Mouse (Mus musculus) 3134 (cell line): Measurements from ENCODE around the gene Rhoj.
A peak's percentile ranks its signal among the peaks of the same experiment; 100 is the strongest.
"Not testable (repeated sequence)": the region's sequence is repeated elsewhere in the genome, so short reads cannot be mapped to it uniquely, and the experiment has no call there.

Experiments used
- DNase-seq: peaks from one replicate; pipeline ENCODE4 v3.0.0-alpha.2; 2011; ENCODE audit warnings: low spot score; ENCODE audit not compliant: insufficient read length; ENCODE audit errors: extremely low read depth

Rhoj gene

DNA sequence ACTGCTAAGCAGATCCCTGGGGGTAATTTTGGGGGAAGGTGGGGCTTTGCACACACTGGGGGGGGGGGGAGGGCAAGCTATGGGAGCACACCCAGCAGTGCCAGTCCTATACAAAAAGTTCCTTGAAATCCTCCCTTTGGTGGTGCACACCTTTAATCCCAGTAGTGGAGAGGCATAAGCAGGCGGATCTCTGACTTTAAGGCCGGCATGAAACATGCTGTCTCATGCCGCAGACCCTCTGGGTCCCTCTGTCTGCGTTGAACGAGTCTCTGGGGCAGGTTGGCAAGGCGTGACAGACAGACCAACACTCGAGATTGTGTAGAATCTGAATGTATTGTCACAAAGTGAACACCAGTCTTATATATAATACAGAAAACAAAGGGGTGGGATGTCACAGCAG is 40.4 kb downstream of the Rhoj start:
- no peak for DNase-seq

DNA sequence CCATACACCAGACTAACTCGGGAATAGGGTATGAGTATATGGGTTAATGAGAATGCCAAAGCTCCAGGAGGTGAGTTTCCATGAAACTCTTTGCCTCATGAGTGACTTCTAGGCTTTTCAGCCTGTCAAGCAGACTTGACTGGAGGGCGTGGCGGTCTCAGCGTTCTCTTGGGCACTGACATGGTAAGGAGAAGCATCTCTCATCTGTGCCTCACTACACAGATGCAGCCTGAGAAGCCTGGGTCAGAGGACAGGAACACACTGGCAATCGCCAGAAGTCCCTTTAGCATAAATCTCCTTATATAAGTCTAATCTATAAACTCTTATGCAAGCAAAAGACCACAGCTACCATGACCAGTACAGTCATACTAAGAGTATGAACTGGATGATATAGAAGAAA is 41.4 kb downstream of the Rhoj start:
- DNase-seq = not testable (repeated sequence)

DNA sequence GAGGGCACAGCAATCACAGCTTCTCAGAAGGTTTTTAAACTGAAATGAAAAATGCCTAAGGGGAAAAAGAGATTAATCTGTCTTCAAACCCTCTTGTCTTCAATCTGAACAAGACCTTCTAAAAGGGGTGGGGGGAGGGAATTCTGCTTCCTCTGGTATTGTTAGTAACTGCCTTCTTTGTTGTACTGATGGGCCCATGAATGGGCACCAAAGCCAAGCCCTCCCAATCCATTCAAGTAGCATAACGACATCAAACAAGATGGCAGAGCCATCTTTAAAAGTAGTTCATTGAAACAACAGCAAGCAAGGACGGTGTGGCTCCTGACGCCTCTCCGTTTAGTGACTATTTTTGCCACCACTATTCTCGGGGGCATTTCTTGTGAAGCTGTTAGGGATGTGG is 42.6 kb downstream of the Rhoj start:
- no peak for DNase-seq

DNA sequence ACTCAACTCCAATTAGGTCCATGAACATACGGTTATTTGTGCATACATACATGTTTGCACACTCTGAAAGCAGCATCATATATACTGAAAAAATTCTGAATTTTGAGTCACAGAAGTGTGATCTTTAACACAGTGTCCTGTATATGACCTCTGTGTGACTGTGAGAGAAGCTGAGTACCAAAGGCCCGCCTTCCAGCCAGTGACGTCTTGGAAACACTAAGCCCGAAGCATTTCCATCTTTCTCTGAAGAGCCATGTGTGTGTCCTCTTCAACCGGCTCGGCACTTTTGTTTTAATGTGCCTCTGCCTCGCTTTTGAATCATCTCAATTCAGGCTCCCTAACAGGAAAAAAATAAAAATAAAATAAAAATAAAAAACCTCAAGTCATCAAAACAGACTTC is 43.7 kb downstream of the Rhoj start:
- DNase-seq = no peak

- DNase-seq = no peak
These were observed 44.3 kb downstream of the Rhoj start for GRCm38 (mm10) chr12:75352410-75352809.

DNA sequence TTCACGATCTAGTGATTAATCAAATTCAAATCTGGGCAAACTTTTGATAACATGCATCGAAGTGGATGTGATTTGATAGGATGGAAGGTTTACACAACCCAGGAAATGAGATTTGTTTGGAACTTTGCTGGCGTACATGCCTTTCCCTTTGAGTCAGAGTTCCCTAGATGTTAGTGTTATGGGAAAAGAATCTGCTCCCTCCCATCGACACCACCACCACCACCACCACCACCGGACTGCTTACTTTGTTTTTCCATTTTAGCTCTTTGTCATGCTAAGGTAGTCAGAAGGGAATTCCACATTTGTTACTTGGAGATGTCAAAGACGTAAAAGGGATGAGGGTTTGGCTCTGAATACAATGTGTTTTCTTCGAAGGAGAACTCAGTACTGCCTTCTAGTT is 46.2 kb downstream of the Rhoj start:
- DNase-seq = no peak

DNA sequence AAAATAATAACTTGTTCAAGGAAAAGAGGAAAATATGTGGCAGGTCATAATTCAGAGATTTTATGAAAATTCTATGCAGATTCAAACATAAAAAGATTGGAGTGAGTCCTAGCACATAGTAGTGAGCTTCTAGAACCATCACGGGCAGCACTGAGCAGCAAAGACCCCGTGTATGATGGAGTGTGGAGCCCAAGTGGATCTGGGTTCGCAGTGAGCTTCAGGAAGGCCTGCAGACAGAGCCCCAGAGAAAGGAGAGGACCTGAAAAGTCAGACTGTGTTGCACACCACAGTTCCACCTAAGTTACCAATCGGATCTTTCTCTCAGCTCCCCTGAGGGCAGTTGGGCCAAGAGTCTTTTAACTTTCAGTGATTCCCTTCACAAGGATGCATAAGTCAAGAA is 49.7 kb downstream of the Rhoj start:
- DNase-seq = no peak

DNA sequence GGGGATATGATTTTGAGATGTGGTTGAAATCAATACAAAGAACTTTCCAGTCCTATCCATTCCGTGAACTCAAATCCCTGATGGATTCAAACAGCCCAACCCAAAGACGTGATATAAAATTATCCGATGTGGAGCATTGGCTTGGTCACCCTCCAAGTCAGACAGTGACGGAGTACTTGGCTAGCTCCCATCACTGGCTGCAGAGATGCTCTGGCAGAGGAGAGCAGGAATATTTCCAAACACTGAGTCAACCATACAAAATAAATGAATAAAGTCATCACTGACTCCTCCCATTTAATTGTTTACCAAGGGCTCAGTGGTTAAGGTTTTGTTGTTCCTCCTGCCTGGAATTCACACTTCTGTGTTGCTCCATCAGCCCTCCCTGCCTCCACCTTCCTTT is 50.6 kb downstream of the Rhoj start:
- peak; percentile 14 for DNase-seq

DNA sequence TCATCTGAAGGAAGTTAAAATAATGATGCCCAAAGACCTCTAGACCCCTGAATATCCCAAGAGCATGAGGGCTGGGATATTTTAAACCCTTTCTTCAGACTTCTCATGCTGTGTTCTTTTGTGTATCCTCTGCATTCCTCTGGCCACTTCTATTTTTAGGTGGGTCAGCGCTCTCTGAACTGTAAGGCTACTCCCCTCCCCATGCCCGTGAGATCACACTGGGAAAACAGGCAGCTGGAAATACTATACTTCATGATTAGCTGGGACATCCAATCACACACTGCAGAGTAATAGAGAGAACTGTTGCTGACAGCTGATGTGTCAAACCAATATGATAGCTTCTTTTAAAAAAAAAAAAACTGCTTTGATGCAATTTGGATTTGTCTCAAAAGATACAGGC is 51.4 kb downstream of the Rhoj start:
- DNase-seq = no peak

DNA sequence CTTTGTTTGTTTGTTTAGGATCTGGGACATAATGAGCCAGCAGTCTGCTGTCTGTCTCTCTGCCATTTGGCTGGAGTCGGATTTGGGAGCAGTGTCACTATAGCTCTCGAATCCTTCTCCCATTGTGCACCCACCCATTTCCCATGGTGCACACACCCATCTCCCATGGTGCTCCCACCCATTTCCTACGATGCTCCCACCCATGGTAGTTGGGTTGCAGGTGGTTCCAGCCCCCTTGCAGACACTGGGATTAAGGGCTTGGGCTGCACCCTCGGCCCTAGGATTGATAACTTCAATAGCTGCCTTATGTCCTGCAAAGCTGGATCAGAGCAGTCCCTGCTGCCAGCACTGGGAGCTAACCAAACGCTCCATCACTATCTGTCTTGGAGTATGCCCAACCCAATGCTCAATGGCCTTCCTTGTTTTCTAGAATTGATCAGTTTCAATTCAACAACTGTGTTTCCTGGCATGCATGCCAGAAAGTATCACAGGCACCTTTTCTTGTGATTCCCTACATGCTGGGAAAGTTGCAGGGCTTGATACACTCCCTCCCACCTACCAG is 51.9 kb downstream of the Rhoj start:
- DNase-seq = no peak

DNA sequence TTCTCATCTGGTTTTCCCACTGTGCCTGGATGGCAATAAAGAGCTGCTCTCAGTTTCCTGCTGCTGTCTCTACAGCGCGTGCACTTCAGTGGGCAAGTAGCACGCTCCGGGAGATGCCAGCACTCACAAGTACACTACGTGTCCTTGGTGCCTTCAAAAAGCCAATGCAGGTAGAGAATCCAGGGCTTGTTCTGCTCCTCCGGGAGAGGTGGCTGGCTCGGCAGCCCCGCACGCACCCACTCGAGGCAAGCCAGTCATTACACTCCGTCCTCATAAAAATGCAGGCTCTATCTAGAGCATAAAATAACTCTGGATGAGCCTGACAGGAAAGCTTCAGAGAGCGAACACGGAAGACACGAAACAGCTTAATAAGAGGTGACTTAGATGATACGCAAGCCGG is 54.3 kb downstream of the Rhoj start:
- no peak for DNase-seq

- no peak for DNase-seq
These were observed 56.3 kb downstream of the Rhoj start for GRCm38 (mm10) chr12:75364416-75364815.

GRCm38 (mm10) chr12:75365621-75366124 is 57.6 kb downstream of the Rhoj start:
- no peak for DNase-seq

DNA sequence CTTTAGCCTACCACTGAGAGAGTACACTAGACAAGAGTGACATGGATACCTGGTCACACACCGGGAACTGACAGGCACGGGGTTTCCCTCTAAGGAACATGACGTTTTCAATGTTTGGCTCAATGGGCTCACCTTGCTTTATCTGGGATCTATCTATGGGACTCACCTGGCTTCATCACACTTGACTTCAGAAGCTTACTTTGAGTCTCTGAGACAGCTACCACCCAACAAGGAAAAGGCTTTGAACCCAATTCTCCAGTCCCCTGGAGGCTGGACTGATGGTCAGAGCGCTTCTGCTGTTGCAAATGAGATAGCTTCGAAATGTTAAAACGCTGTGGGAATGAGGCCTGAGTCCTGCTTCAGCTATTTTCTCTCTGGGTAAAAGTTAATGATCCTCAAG is 59.2 kb downstream of the Rhoj start:
- no peak for DNase-seq

GRCm38 (mm10) chr12:75368527-75368926 is 60.4 kb downstream of the Rhoj start:
- DNase-seq = no peak

GRCm38 (mm10) chr12:75369418-75369851 is 61.3 kb downstream of the Rhoj start:
- no peak for DNase-seq

DNA sequence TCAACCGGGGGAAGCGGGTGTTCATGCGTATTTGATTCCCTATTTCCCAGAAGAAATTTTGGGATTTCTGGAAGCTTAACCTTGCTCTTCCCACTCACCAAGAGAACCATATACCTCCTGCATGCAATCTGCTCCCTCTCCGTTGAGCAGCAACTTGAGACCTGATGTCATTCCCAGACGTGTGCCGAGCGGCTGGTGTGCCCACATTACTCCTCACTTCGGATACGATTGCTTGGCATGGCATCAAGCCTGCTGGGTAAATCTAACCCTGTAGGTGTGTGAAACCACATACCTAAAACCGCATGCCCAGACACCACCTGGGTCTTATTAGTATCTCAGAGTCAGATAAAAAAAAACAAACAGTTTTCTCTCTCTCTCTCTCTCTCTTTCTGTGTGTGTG is 66.3 kb downstream of the Rhoj start:
- DNase-seq = no peak

GRCm38 (mm10) chr12:75375060-75375459 is 66.9 kb downstream of the Rhoj start:
- DNase-seq = no peak

DNA sequence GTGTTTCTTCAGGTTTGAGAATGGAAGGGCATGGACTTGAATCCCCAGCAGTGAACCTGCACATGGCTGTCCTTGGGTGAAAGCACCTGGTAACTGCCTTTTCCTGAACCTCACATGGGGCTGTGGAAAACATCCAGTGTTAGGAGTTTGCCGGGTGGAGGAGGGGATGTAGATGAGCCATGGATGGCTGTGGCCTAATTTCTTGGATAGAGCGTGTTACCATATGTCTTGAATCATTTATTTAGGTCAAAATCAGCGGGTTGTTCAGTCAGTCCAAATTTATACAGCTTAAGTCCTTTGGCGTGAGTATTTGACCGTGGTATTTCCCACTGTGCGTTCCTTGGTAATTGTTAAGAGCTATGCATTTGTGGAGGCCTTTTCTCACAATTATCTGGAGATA is 68.0 kb downstream of the Rhoj start:
- no peak for DNase-seq

GRCm38 (mm10) chr12:75386731-75387130 is 78.6 kb downstream of the Rhoj start:
- DNase-seq = no peak

DNA sequence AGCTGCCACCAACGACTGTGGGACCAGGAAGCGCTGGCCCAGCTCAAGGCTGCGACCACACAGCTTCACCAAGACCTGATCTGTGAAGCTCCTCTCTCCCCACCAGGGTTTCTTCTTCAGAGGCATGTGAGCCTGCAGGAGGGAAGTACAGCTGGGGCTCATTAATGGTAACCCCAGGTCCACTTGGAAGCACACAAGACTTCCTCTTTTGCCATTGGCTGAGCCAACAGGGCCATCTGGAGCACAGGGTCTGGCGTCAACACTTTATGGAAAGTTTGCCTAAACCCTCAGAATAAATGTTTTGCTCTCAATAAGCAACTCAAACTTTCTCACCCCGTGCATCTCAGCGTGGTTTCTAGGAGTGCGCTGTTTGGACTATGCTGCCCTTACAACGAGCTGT is 79.0 kb downstream of the Rhoj start:
- DNase-seq = no peak

DNA sequence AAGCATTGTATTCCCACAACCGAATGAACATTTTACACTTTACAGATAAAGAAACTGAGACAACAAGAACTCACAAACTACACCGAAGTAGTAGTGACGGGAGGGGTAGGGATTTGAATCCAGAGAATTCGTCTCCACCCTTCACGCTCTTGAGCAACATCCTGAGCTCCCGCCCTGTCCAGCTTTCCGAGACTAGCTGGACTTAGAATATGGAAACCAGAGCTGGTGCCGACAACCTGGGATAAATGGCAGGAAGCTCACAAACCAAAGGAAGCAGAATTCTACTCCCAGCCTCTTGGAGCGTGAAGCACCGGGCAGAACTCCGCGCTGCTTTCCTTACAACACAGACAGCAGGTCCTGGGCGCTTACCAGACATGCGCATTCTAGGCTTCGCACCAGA is 79.7 kb downstream of the Rhoj start:
- DNase-seq = no peak

DNA sequence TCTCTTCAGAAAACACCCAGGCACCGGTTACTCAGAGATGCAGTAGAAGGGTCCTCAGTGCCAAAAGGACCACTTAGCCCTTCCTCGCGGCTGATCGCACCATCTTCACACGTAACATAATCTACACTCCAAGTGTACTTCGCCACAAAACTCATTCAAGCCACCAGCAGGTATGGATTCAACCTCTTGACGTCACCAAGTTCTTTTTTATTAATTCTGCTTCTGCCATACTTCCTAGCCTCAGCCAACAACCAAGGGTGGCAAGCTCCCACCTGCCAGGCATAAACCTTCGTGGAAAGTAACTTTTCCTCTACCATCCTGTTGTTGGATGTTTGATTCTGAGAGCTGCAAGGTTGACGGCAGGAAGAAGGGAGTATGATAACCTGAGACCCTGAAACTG is 80.4 kb downstream of the Rhoj start:
- DNase-seq = no peak
